Mouse (Mus musculus): ENCODE results near the gene Lgals3bp.

GRCm38 (mm10) chr11:118412601-118413000 lies 10.7 kb upstream of the Lgals3bp start:
- TF ChIP-seq CTCF (IDR thresholded peaks at IDR 0.05; ENCODE audit: borderline replicate concordance, extremely low read depth, insufficient read depth, insufficient read length) (no peak), POLR2A (IDR thresholded peaks at IDR 0.05; ENCODE audit: borderline replicate concordance, extremely low read depth, insufficient read depth, insufficient read length, poor library complexity, severe bottlenecking) (no peak)

Measured in brain, embryonic 14.5 days (tissue).